Mouse (Mus musculus): ENCODE data around the gene Scin.
A peak's percentile ranks its signal among the peaks of the same experiment; 100 is the strongest.

The Scin gene

GRCm38 (mm10) chr12:40027846-40028245, 106.2 kb downstream of the Scin start:
- DNase-seq (ENCODE audit: low read depth in 2 of 2, low spot score in 2 of 2): no peak

GRCm38 (mm10) chr12:40027444-40027843, 106.6 kb downstream of the Scin start:
- DNase-seq (ENCODE audit: low read depth in 2 of 2, low spot score in 2 of 2): no peak

- no peak for DNase-seq (ENCODE audit: low read depth in 2 of 2, low spot score in 2 of 2)
These were observed 110.1 kb downstream of the Scin start for GRCm38 (mm10) chr12:40023918-40024317.

- no peak for DNase-seq (ENCODE audit: low read depth in 2 of 2, low spot score in 2 of 2)
These were observed 110.9 kb downstream of the Scin start for GRCm38 (mm10) chr12:40023014-40023642.

- DNase-seq (ENCODE audit: low read depth in 2 of 2, low spot score in 2 of 2): no peak
These were observed 111.7 kb downstream of the Scin start for GRCm38 (mm10) chr12:40022344-40022743.

GRCm38 (mm10) chr12:40017955-40018505, 116.0 kb downstream of the Scin start:
- DNase-seq (ENCODE audit: low read depth in 2 of 2, low spot score in 2 of 2): no peak

GRCm38 (mm10) chr12:40016648-40017460, 117.2 kb downstream of the Scin start:
- DNase-seq (ENCODE audit: low read depth in 2 of 2, low spot score in 2 of 2): peak; percentile 28 to 34

- DNase-seq (ENCODE audit: low read depth in 2 of 2, low spot score in 2 of 2): no peak
These were observed 118.0 kb downstream of the Scin start for GRCm38 (mm10) chr12:40016068-40016467.

GRCm38 (mm10) chr12:40009866-40010265, 124.2 kb downstream of the Scin start:
- no peak for DNase-seq (ENCODE audit: low read depth in 2 of 2, low spot score in 2 of 2)
